Mouse (Mus musculus) forebrain, embryonic 10.5 days (tissue): ENCODE results near the gene Nr1i3. TPM values are rescaled to one million over a fixed set of nuclear protein-coding genes. Genes with fewer than 3 reads are reported as not detected.

Source experiments
- DNase-seq: peaks from one replicate; pipeline ENCODE4 v3.0.0-alpha.2; 2017; ENCODE audit warnings: low spot score; ENCODE audit errors: extremely low spot score
- H3K27ac ChIP-seq: fragments of 300-500 bp; sonication (generic); 2 replicates; pipeline ENCODE4 v1.5.1; 2016; ENCODE audit warnings: mild to moderate bottlenecking
- H3K27me3 ChIP-seq: fragments of 300-500 bp; sonication (generic); 2 replicates; pipeline ENCODE4 v1.6.1; 2016; ENCODE audit warnings: mild to moderate bottlenecking; ENCODE audit not compliant: poor library complexity, severe bottlenecking
- H3K36me3 ChIP-seq: fragments of 300-500 bp; sonication (generic); replicated peaks from 2 replicates; pipeline ENCODE4 v1.6.1; 2016; ENCODE audit warnings: mild to moderate bottlenecking, moderate library complexity
- H3K4me1 ChIP-seq: fragments of 300-500 bp; sonication (generic); 2 replicates; pipeline ENCODE4 v1.6.1; 2016
- H3K4me3 ChIP-seq: fragments of 300-500 bp; sonication (generic); 2 replicates; pipeline ENCODE4 v1.5.1; 2016; ENCODE audit warnings: mild to moderate bottlenecking, moderate library complexity
- H3K9me3 ChIP-seq: fragments of 300-500 bp; sonication (generic); 2 replicates; pipeline ENCODE4 v1.6.1; 2016; ENCODE audit warnings: mild to moderate bottlenecking, moderate library complexity
- WGBS: fragments of 180-500 bp; shearing (Covaris S2); methylation state at CpG from one replicate; pipeline ENCODE4 v1.1.7; 2016; 5-methylcytosine and 5-hydroxymethylcytosine counted together
- polyA plus RNA-seq: library from polyadenylated mRNA; unstranded; fragments of >200 nt; fragmentation: Nextera tagmentation; extraction: Ambion mirVana; gene quantifications from 2 replicates; pipeline ENCODE4 v1.2.1, GENCODE M21; 2016

Nr1i3 gene
- polyA plus RNA-seq, 1 experiment from 2014 or later = 0.24 TPM

GRCm38 (mm10) chr1:171224857-171225256 is 11.1 kb downstream of the Nr1i3 start, which contains the start of gene Apoa2:
Gene Apoa2 (plus strand): TSS chr1:171225054.
- H3K9me3 ChIP-seq = no peaks in the 10 kb centered on the region
- DNase-seq = no peak
- 84% methylated on average over 5 of the region's 5 CpGs for WGBS
- no peaks in the 10 kb centered on the region for H3K27me3 ChIP-seq
- peaks cover 8% of the 10 kb centered on the region for H3K36me3 ChIP-seq
- peaks cover 45% of the 10 kb centered on the region for H3K4me1 ChIP-seq
- H3K27ac ChIP-seq = no peak within 1 kb of the TSS
- H3K4me3 ChIP-seq = no peak within 1 kb of the TSS

DNA sequence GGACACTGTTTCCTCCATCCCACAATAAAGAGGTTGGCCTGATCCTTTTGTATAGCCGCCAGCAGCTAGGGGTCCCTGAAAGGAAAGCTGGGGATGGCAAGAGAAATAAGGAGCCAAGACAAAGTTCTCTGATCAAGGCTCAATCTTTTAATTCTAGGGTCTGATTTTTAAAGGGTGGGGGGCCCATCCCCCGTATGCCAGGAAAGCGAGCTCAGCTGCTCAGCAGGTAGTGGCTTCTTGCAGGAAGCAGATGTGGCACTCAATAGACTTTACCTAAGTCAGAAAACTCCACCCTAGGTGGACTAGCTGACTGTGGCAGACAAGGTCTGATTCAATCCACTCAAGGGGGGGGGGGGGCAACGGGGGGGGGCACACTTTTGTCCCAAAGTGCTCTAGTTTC is 13.0 kb downstream of the Nr1i3 start:
- H3K9me3 ChIP-seq = no peaks in the 10 kb centered on the region
- 43% methylated on average over 4 of the region's 4 CpGs for WGBS
- H3K4me3 ChIP-seq = no peak overlapping the region
- no peak overlapping the region for H3K27ac ChIP-seq
- DNase-seq = no peak
- no peaks in the 10 kb centered on the region for H3K36me3 ChIP-seq
- H3K27me3 ChIP-seq = no peaks in the 10 kb centered on the region
- peaks cover 44% of the 10 kb centered on the region for H3K4me1 ChIP-seq

DNA sequence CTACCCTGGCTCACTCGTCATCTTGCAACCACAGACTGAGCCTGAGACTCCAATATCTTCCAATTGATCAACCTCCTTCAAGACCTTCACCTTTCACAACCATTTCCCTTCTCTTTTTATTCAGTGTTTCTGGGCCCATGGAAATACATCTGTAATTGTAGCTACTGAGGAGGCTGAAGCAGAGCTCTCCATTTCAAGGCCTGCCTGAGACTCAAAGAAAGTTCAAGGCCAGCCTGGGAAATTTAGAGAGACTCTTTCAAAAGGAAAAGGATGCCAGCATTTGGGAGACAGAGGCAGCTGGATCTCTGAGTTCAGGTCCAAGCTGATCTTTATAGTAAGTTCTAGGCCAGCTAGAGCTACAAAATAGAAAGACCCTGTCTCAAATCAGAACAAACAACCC is 14.1 kb downstream of the Nr1i3 start:
- no peaks in the 10 kb centered on the region for H3K9me3 ChIP-seq
- H3K36me3 ChIP-seq = no peaks in the 10 kb centered on the region
- peaks cover 38% of the 10 kb centered on the region for H3K4me1 ChIP-seq
- 82% methylated on average over 1 of the region's 1 CpGs for WGBS
- H3K27ac ChIP-seq = no peak overlapping the region
- no peaks in the 10 kb centered on the region for H3K27me3 ChIP-seq
- H3K4me3 ChIP-seq = no peak overlapping the region
- no peak for DNase-seq

GRCm38 (mm10) chr1:171229750-171230149 is 16.0 kb downstream of the Nr1i3 start:
- 35% methylated on average over 6 of the region's 6 CpGs for WGBS
- H3K36me3 ChIP-seq = peaks cover 18% of the 10 kb centered on the region
- peaks cover 33% of the 10 kb centered on the region for H3K4me1 ChIP-seq
- H3K27me3 ChIP-seq = no peaks in the 10 kb centered on the region
- peak overlapping the region; percentile 72 for H3K27ac ChIP-seq
- DNase-seq = no peak
- H3K4me3 ChIP-seq = no peak overlapping the region; the same call in 1 of the 2 replicates
- no peaks in the 10 kb centered on the region for H3K9me3 ChIP-seq

DNA sequence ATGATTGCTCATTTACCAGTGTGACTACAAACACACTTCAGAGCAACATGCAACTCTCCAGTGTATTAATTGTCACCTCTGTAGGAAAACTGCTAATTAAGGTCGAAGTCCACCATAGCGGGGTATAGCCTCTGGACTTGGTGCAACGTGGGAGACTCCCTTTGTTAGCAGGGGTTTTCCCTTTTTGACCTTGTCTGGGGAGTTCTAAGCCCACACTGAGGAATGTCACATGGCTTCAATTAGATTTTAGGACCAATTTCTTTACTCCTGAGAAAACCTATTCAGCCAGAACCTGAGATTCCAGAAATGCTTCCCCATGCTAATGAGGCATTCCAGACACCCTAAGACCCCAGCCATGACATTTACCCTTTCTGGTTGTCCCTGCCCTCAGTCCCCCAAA is 16.4 kb downstream of the Nr1i3 start:
- Histone ChIP-seq H3K27ac (peak overlapping the region; percentile 72), H3K4me1 (peaks cover 29% of the 10 kb centered on the region), H3K4me3 (no peak overlapping the region), H3K36me3 (peaks cover 23% of the 10 kb centered on the region), H3K27me3 (no peaks in the 10 kb centered on the region), H3K9me3 (no peaks in the 10 kb centered on the region)
- WGBS = 30% methylated on average over 3 of the region's 3 CpGs
- DNase-seq = no peak

GRCm38 (mm10) chr1:171231844-171232243 is 18.1 kb downstream of the Nr1i3 start:
- peaks cover 26% of the 10 kb centered on the region for H3K4me1 ChIP-seq
- H3K27me3 ChIP-seq = no peaks in the 10 kb centered on the region
- peaks cover 39% of the 10 kb centered on the region for H3K36me3 ChIP-seq
- DNase-seq = no peak
- WGBS = 69% methylated on average over 4 of the region's 4 CpGs
- H3K9me3 ChIP-seq = no peaks in the 10 kb centered on the region
- H3K27ac ChIP-seq = no peak overlapping the region
- no peak overlapping the region for H3K4me3 ChIP-seq

- WGBS = 85% methylated on average over 5 of the region's 5 CpGs
- peaks cover 44% of the 10 kb centered on the region for H3K36me3 ChIP-seq
- H3K4me1 ChIP-seq = peaks cover 26% of the 10 kb centered on the region
- no peak overlapping the region for H3K27ac ChIP-seq
- DNase-seq = no peak
- H3K9me3 ChIP-seq = no peaks in the 10 kb centered on the region
- H3K4me3 ChIP-seq = no peak overlapping the region
- no peaks in the 10 kb centered on the region for H3K27me3 ChIP-seq
Measured at GRCm38 (mm10) chr1:171232348-171232747, 18.6 kb downstream of the Nr1i3 start.

DNA sequence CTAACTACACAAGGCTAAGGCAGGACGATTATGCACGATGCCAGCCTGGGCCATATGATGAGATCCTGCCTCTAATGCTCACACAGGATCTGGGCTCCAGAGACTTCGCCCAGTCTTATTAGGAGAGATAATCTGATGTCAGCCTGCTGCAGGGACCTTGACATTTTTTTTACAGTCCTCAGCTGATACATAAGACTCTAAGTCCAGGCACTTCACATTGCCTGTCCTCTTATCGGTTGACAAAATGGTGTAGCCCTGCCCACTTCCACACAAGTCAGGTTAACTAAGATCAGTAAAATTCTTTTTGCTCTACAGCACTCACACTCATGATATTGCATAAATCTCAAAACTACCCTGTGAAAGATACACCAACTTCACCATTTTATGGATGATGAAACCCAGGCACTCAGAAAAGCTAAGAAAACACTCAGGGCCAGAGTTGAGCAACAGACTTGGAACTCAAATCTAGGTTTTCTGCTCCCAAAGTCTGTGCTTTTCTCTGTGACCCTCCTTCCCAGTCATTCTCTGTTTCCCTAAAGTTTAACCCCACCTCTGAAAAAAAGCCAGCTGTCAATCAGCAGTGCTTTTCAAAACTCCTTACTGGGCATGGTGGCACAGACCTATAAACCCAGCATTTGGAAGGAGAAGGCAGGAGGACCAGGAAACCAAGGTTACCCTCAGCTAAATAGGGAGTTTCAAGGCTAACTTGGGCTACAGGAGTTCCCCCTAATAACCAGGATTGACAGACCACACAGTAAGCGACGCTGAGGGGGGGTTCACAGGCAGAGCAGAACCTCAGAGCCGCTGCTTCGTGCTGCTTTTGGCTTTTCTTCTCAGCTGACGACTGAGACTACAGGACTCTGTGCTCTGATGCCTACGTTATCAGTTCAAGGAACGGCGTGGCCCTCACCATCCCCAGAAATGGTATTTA is 19.3 kb downstream of the Nr1i3 start:
- 83% methylated on average over 12 of the region's 12 CpGs for WGBS
- no peak overlapping the region for H3K27ac ChIP-seq
- H3K9me3 ChIP-seq = no peaks in the 10 kb centered on the region
- H3K27me3 ChIP-seq = no peaks in the 10 kb centered on the region
- no peak overlapping the region; the same call in 1 of the 2 replicates for H3K4me3 ChIP-seq
- peaks cover 51% of the 10 kb centered on the region for H3K36me3 ChIP-seq
- no peak for DNase-seq
- H3K4me1 ChIP-seq = peaks cover 30% of the 10 kb centered on the region

DNA sequence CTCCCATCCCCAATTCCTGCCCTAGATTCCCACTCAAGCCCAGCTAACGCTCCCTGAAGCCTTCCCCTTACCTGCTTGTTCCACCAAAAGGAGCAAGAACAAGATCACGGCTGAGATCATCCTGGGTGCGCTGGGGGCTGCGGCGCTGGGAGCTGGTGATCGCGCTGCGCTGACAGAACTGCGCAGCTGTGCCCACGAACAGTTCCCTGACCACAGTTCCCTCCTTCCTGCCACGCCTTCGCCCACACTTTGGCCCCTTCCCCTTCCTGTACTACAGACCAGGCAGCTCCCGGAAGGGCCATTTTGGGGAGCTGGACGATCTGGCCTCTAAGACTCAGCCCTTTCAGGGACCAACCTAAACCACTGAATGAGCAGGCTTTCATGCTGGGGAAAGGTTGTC is 20.4 kb downstream of the Nr1i3 start, which contains the start of gene Fcer1g:
Gene Fcer1g (minus strand): TSS at position 240 of the 400 bp plus-strand sequence.
- WGBS = 95% methylated on average over 14 of the region's 14 CpGs
- Histone ChIP-seq H3K4me3 (no peak within 1 kb of the TSS; the same call in 1 of the 2 replicates), H3K9me3 (no peaks in the 10 kb centered on the region), H3K27ac (no peak within 1 kb of the TSS), H3K36me3 (peaks cover 62% of the 10 kb centered on the region), H3K4me1 (peaks cover 25% of the 10 kb centered on the region), H3K27me3 (no peaks in the 10 kb centered on the region)
- no peak for DNase-seq

- Histone ChIP-seq H3K4me3 (no peak overlapping the region), H3K27me3 (no peaks in the 10 kb centered on the region), H3K9me3 (no peaks in the 10 kb centered on the region), H3K36me3 (peaks cover 66% of the 10 kb centered on the region), H3K27ac (no peak overlapping the region), H3K4me1 (peaks cover 21% of the 10 kb centered on the region)
- DNase-seq = no peak
- 96% methylated on average over 4 of the region's 4 CpGs for WGBS
Measured at GRCm38 (mm10) chr1:171234538-171234937, 20.8 kb downstream of the Nr1i3 start.

DNA sequence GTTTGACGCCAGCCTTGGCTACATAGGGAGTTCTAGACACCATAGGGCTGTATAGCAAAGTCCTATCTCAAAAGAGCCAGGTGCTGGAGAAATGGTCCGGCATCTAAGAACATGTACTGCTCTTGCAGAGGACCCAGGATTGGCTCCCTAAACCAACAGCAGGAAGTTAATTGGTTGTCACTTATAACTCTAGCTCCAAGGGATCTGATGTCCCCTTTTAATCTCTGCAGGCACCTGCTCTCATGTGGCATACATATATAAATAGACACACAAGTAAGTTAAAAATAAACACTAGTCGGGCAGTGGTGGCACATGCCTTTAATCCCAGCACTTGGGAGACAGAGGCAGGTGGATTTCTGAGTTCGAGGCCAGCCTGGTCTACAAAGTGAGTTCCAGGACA is 22.0 kb downstream of the Nr1i3 start:
- Histone ChIP-seq H3K27ac (no peak overlapping the region), H3K4me1 (peaks cover 8% of the 10 kb centered on the region), H3K36me3 (peaks cover 79% of the 10 kb centered on the region), H3K27me3 (no peaks in the 10 kb centered on the region), H3K4me3 (no peak overlapping the region), H3K9me3 (no peaks in the 10 kb centered on the region)
- WGBS = 93% methylated on average over 4 of the region's 4 CpGs
- DNase-seq = no peak

GRCm38 (mm10) chr1:171237438-171237837 is 23.7 kb downstream of the Nr1i3 start:
- DNase-seq = no peak
- Histone ChIP-seq H3K4me1 (peaks cover 4% of the 10 kb centered on the region; the same call in 1 of the 2 replicates), H3K36me3 (peaks cover 95% of the 10 kb centered on the region), H3K9me3 (no peaks in the 10 kb centered on the region), H3K27ac (no peak overlapping the region), H3K27me3 (no peaks in the 10 kb centered on the region), H3K4me3 (no peak overlapping the region)
- 83% methylated on average over 6 of the region's 6 CpGs for WGBS

DNA sequence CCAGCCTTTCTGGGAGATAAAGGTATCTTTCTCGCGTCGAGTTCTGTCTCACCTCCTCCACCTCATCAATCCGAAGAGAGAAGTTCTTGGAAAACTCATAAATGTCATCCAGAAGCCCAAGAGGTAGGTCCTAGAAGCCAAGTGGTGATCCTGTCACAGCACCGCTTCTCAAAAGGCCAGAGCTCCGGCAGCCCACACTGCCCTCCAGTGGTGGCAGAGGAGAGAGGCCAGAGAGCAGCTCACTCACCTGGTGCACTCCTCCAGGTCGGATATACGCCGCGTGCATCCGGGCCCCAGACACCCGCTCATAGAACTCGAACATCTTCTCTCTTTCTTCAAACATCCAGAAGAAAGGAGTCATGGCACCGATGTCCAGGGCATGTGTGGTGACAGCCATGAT is 24.7 kb downstream of the Nr1i3 start:
- 75% methylated on average over 14 of the region's 14 CpGs for WGBS

More for the DNA sequence above, 24.7 kb downstream of the Nr1i3 start:
- H3K4me1 ChIP-seq = peaks cover 4% of the 10 kb centered on the region; the same call in 1 of the 2 replicates
- no peak overlapping the region for H3K27ac ChIP-seq
- H3K4me3 ChIP-seq = no peak overlapping the region
- H3K9me3 ChIP-seq = no peaks in the 10 kb centered on the region
- peak; percentile 60 for DNase-seq
- no peaks in the 10 kb centered on the region for H3K27me3 ChIP-seq
- H3K36me3 ChIP-seq = peaks cover 100% of the 10 kb centered on the region
